Mouse (Mus musculus): ENCODE results near the gene Dnajb2. TPM values are rescaled to one million over a fixed set of nuclear protein-coding genes. Genes with fewer than 3 reads are reported as not detected.

The Dnajb2 gene
- total RNA-seq, 2 experiments from 2014 or later, result 41.5 to 48.8 TPM

DNA sequence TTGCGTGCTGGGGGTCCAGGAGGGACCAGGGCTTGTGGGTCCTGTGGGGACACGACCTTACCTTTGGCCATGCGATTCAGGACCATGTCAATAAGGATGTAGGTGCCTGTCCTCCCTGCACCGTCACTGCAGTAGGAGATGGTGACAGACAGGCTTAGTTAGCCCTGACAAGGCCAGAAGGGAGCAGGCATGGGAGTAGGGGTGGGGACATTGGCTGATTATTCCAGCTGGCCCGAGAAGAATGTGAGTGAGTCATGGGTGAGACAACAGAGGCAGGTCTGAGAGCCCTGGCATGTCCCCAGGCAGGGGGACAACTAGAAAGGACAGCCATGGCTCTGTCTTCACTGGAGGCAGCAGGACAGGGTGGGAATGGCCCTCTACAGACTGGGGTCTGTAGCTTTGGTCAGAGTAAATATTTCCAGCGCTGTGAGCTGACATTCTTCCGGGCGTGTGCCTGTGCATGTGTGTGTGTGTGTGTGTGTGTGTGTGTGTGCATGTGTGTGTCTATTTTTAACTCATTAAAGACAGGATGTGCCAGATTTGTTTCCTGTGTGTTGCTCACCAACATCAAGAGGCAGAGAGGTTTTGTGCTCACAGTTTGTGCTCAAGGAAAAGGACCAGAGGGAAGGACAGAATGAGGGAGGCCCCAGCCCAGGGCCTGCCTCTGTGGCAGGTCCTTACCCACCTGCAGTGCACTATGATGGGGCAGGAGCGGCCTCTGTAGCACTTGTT, 12.0 kb downstream of the Dnajb2 start:
- DNase-seq (ENCODE audit: low spot score in 2 of 2), result no peak

DNA sequence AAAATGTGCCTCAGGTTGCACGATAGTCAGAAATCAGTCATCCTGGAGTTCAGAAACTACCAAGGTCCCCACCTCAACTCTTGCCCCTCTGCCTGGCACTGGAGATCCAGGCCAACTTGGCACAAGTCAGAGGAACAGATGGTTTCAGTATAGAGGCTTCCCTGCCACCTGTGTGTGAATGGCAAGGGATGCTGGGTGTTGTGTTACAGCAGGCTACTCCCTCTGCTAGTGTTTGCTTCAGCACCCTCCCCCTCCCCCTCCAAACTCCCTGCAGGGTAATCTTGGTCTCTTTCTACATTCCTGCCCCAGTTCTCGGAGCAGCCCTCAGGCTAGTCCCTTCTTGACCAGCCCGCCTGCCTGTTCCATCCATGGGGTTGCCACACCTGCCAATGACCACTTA, 14.3 kb downstream of the Dnajb2 start:
- no peak for DNase-seq (ENCODE audit: low spot score in 2 of 2)

DNA sequence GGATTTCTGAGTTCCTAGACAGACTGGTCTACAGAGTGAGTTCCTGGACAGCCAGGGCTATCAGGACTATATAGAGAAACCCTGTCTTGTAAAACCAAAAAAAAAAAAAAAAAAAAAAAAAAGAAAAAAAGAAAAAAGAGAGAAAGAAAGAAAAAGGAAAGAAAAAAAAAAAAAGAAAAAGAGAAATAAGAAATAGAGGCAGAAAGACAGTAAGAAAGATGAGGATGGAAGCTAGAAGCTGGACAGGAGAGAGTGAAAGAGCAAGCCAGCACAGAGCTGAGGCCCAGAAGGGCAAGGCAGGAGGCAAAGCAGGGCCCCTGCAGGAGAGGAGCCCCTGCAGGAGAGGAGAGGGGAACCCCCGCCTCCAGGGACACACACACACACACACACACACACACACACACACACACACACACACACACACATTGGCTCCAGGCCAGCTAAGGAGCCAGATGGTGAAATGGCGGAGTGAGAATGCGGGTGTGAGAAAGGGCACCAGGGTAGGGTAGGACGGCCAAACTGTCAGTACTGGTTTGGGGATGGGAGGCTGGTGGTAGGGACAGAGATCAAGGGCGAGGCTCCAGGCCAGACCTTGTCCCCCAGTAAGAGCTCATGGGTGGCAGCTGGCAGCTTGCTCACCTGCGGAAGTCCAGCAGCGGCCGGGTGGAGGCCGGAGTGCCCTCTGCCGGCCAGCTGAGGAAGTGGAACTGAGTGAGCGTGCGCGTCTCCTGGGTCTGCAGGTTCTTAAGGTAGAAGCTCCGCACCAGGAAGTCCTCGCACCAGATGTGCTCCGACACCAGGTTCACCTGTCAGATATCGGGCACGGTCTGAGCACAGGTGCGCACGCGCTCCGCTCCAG, 15.1 kb downstream of the Dnajb2 start:
- DNase-seq (ENCODE audit: low spot score in 2 of 2), result peak in 1 of 2 experiments; percentile 66

DNA sequence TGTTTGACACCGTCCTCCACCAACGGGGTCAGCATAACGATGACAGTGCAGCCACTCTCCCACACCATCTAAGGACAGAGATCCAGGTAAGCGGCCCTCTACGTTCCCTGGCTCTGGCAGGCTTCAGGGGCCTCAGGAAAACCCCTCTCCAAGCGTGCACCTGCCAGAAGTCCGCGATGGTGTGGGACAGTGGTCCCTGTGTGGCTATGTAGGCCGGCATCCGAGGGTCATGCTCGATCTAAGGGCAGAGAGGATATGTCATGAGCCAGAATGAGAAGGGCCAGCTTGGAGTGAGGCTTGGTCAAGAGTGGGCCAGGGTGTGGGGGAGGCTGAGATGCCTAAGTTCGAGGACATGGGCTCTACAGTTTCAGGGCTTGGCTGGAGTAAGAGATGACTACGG, 16.1 kb downstream of the Dnajb2 start:
- no peak for DNase-seq (ENCODE audit: low spot score in 2 of 2)

DNA sequence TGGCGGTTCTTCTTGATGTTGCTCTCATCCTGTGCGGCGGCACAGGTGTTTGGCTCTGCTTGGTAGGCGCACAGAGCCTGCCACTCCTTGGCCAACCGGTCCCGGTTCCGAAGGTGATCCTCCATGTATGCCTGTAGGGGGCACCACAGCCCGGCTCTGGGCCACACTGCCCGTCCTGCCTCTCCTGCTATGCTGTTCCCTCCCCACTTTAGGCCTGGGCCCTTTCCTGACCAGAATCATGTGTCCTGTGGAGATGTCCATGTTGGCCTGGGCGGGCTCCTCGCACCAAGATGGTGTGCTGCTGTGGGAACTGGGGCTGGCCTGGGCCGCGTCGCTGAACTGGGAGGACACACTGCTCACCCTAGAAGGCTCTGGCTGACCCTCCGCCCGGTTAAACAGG, 16.8 kb downstream of the Dnajb2 start:
- no peak for DNase-seq (ENCODE audit: low spot score in 2 of 2)

DNA sequence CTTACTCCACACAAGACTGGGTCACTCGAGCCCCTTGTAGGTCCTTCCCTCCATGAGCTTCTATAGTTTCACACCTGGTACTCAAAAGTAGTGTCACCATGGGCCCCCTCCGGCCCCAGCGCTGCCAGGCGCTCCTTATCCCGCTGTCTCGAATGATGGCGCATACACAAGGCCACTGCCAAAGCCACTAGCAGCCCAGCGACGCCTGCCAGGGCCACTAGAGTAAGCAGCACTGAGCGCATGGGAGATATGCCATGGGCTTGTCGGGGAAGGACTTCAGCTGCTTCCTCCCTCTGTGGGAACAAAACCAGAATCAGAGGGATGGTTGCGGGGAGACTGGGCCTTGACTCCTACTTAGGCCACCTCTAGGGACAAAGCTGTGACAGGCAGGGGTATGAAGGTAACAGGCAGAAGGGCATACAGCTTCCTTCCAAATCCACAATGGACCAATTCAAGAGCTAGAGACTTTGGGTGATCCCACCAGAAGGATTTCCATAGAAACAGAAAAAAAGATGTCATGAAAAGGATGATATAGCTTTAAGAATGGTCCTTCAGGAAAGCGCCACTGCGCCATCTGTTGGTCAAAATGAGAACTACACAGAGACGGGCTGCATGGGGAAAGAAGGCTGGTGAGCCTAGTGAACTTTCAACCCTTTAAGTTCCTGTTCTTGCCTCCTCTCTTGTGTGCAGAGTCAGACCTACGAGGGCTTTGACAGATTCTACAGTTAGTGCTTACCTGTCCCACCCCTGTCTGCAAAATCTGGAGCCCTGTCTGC, 17.8 kb downstream of the Dnajb2 start:
- DNase-seq (ENCODE audit: low spot score in 2 of 2), result peak; percentile 56 to 78

DNA sequence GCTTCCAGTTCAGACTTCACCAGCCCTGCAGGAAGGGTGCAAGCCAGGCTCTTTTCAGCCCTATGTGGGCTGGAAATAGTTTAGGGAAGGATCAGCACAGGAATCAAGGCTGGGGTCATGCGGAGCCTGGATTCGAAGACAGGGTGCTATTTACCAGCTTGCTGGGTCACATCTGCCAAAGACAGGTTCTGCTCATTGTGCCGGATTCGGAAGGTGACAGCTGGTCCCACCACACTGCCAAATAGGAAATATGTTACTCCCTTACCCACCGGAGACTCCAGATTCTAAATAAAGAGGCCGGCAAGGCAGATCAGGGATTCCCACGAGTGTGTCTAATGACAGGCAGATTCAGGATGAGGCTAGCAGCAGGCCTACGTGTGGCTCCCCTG, 18.4 kb downstream of the Dnajb2 start:
- no peak for DNase-seq (ENCODE audit: low spot score in 2 of 2)

DNA sequence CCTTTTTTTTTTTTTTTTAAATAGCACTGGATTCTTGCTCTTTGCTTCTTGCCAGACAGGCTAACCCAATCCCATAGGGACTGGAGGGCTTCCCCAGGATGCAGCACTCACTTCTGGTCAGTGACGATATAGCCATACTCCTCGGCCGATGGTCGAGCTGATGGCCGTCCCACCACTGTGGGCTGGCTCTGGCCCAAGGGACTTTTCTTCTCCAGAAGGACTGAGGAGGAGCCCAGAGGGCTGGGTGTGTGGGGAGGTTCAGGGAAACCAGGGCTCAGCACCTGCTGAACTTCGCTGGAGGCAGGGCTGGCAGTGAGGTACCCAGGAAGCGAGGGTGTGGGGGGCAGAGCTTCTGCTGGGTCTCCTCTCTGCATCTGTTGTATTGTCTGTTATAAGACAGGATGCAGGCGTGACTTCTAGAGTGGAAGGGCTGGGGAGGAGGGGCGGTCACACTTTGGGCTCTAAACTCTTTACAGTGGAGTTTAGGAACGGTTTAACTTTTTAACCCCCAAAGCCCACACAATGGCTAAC, 19.4 kb downstream of the Dnajb2 start:
- no peak for DNase-seq (ENCODE audit: low spot score in 2 of 2)

DNA sequence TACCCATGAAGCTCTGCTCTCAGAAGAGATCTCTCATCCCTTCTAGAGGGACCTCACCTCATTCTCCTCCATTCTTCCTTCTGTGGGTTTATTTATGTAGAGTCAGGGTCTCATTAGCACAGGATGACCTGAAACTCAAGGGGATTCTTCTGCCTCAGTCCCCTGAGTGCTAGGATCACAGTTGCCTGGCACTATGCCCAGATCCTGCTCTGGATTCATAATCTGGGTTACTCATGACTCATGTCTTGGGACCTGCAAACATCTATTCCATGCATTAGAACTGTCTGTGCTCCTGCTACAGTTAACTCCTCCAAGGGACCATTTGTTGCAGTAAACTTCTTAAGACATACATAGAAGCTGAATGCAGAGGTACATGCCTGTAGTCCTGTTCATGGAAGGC, 25.1 kb downstream of the Dnajb2 start:
- DNase-seq (ENCODE audit: low spot score in 2 of 2), result no peak

DNA sequence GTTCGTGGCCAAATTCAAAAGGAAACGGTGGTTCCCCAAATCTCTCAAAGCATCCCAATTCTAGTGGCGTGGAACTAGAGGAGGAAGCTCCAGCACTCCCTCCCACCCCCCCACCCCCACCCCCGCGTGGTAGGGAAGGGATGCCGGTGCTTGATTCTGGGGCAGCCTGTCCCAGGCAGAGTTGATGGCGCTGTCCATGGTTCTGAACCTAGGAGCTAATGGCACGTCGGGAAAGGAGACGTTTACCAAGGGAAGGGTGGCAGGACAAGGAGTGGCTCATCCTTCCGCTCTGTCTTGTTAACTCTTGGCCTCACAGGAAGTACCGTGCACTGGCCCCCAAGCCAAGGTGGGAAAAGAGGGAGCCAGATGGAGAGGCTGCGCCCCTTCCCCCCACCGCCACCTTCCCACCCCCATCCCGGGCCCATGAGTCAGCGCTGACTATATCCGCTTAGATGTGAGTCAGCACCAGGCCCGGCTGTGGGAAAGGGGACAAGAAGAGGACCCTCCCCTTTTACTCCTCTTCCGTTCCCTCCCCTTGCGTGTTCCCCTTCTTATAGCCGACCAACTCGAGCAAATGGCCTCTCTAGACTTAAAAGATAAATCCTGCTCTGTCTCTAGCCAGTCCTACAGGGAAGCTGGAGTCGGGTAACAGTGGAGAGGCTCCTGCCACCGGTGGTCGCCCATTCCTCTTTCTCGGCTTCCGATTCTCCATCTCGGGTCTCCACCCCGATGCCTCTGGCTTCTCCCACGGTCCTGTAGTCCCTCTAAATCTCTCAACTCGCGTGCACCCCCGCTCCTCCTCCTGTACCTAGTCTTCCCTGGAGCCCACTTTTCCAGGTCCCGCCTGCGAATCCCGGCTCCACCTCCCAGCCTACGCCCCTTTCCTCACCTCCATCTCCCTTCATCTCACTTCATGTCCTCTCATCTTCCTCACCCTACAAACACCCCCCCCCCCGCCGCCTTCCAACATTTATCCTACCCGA, 27.1 kb downstream of the Dnajb2 start:
- DNase-seq (ENCODE audit: low spot score in 2 of 2), result peak in 1 of 2 experiments; percentile 77

DNA sequence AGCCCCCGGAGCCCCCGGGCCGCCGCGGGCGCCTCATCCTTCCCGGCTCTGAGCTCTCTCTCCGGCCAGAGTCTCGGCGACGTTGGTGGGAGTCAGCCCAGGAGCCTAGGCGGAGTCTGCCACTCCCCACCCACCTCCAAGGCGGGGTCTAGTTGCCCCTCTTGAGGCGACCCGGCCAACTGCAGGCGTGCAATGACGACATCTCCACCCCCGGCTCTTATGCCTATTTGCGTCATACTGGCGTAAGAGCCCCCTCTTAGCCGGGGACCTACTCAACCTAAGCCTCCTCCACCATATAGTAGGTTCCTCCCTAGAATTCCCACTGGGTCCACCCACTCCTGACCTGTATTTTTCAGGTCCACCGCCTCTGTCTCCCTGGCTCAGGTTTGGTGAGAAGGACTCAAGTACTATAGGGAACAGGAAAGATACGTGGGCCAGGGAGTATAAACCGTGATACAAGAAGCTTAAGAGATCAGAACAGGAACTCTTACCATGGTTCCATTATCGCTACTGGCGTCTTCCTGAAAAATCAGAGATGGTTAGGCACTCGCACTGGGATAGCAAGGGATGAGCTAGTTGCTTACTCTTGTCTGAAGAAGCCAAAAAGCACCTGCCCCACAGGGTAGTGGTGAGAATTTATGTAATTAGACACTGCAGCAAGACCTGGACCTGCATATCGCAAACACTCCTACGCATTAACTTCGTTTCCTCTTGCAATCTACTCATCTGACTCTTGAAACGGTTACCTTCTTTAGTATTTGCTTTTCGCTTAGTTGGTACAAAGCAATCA, 28.1 kb downstream of the Dnajb2 start, which contains the start of gene Ptprn:
TSS of gene Ptprn (minus strand) at position 412 of the 790 bp plus-strand sequence.
- no peak for DNase-seq (ENCODE audit: low spot score in 2 of 2)

DNA sequence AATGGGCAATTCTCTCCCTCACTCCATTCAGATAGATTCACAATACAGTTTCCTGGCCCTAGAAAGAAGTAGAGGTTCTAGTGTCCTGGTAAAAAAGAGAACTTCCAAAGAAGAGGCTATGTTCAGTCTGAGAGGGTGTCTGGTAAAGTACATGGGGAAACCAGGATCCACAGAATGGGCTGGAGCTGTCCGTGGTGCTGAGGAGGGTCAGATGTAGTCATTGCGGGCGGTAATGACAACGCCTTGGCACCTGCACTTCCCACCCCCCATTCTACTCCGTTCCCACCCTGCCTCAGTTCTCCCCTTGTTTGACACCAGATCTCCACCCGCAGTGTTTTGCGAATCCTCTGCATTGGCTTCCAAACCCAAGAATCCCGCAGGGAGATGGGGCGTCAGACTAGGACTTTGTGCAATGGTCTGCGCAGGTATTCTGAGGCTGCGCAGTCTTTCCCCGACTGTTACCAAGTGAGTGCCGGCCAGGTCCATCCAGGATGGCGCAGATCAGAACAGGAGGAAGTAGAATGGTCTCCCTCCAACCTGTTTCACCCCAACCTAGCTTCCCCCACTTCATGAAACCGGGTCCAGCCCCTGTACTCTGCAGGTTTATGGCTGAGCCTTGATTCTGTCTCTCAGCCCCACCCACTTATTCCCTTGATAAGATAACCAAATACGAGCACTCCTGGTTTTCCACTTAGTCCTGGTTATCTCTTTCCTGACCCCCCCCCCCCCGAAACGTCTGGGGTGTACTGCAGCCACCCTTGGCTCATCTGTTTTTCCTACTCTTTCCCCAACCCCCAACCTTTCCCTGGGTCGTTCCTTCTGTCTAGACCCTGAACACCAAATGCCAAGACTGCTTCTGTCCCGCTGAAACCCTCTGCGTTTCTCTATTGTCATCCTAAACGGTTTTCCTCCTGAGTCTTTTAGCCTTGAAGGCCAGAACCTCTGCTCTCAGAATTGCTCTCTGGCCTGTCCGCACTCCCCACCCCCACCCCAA, 41.3 kb downstream of the Dnajb2 start:
- DNase-seq (ENCODE audit: low spot score in 2 of 2), result peak in 1 of 2 experiments; percentile 56

DNA sequence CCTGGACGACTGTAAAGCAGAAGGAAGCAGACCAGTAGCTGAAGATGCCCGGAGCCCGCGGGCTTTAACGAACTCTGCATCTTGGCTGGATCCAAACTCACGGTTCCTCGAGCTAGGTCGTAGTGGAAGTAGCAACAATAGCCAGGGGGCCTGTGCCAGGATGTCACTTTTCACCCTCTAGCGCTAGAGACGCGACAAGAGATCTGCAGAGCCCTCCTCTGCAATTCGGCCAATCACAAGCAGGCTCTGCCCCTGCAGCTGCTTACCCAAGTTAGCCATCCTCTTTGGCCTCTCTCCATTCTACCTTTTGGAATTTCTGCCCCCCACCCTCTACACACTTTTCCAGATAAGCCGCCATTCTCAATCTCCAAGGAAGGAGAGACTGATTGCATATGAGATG, 42.0 kb downstream of the Dnajb2 start, which contains the start of gene Resp18:
TSS of gene Resp18 (minus strand) at position 188 of the 400 bp plus-strand sequence.
- DNase-seq (ENCODE audit: low spot score in 2 of 2), result no peak

DNA sequence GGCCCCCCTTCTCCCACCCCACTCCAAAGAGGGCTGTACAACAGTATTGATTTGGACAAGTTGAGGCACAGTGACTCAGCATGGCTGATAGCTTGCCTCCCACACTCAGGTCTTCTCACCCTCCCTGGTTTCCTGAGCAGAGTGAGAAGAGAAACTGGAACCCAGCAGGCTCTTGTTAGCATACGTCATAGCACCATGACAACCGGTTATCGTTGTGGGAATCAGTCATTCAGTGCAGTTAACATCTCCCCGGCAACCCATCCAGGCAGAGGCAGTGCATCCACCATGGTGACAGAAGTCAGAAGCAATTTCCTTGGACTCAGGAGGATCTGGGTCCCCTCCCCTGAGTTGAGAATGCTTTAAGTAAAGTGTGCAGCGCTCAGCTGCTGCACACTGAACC, 46.8 kb downstream of the Dnajb2 start:
- no peak for DNase-seq (ENCODE audit: low spot score in 2 of 2)

DNA sequence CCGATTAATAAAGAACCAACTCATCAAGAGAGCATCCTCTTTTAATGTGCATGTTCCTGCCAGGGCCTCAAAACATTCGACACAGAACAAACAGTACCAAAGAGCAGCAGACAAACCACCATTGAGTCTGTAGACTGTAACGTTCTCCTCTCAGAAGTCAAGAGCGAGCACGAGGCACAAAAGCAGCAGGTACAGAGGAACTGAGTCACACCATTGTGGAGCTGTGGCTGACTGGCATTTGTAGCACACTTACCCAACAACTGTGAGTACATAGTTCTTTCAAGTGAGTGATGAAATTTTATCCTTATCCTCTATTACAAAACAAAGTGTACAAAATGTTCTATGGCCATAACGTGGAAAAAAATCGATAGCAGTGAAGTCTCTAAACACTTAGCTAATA, 48.7 kb downstream of the Dnajb2 start:
- DNase-seq (ENCODE audit: low spot score in 2 of 2), result no peak

DNA sequence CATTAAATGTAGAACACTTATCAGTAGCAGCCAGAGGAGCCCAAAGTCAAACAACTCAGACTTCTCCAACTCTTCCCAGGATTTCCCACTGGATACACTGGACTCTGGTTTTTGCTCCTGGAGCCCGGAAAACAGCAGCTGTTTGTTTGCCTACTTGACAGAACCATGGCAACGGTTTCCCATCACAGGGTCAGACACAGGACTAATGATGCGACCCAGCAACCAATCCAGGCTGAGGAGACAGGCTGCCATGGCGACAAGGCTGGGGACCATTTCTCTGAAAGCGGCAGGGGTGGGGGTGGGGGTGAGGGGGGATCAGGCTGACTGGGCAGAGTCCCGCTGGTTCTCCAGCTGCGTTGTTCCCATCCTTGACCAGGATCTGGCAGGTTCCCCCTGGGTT, 53.2 kb downstream of the Dnajb2 start:
- no peak for DNase-seq (ENCODE audit: low spot score in 2 of 2)

DNA sequence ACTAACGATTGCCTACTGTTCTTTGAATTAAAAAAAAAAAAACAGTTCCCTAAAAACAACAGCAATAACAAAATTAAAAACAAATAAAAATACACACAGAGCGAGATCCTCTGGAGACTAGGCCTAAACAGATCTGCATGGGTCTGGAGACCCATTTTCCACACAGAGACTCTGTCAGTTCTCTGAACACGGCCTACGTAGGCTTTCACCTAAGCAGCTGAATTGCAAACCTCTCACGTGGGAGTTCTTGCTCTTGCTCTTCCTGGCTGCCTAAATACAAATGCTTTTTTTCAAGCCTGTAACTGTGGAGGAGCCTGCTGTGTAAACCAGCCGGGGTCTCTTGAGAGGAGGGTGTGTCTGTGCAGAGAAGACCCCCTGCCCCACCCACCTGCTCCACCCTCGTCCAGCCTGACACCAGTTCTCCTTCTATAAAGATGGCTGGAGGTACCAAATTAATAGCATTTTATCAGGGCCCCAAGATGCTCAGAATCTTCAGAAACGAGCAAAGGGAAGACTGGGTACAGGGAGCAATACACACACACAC, 53.8 kb downstream of the Dnajb2 start:
- DNase-seq (ENCODE audit: low spot score in 2 of 2), result no peak

DNA sequence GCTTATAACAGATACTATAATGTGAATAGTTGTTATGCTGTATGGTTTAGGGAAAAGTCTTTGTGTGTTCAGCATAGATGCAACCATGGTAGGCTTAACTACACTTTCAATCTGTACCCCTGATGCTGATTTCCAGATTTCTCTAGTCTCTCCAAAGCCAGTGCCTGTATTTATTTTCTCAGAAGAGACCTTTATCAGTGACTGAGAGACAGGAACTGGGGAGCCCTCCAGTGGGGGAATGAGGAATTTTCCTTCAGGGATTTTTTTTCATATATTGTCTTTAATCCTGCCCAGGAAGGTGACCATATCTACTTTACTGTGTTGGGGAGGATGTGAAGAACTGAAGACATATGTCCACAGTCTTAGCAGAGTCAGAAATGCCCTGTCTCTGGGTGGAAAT, 54.4 kb downstream of the Dnajb2 start:
- no peak for DNase-seq (ENCODE audit: low spot score in 2 of 2)
